Mouse (Mus musculus): ENCODE results near the gene Spred1.

The Spred1 gene

GRCm38 (mm10) chr2:117176937-117177336, 55.8 kb downstream of the Spred1 start:
- DNase-seq (ENCODE audit: extremely low read depth, low read depth, low spot score) = no peak

GRCm38 (mm10) chr2:117180250-117180885, 59.2 kb downstream of the Spred1 start:
- DNase-seq (ENCODE audit: extremely low read depth, low read depth, low spot score) = no peak

- no peak for DNase-seq (ENCODE audit: extremely low read depth, low read depth, low spot score)
Observed at GRCm38 (mm10) chr2:117185587-117185986, 64.4 kb downstream of the Spred1 start.

- no peak for DNase-seq (ENCODE audit: extremely low read depth, low read depth, low spot score)
Observed at GRCm38 (mm10) chr2:117190915-117191314, 69.7 kb downstream of the Spred1 start.

- no peak for DNase-seq (ENCODE audit: extremely low read depth, low read depth, low spot score)
Observed at GRCm38 (mm10) chr2:117194309-117194708, 73.1 kb downstream of the Spred1 start.

GRCm38 (mm10) chr2:117195151-117195550, 74.0 kb downstream of the Spred1 start:
- DNase-seq (ENCODE audit: extremely low read depth, low read depth, low spot score) = no peak

GRCm38 (mm10) chr2:117195578-117195977, 74.4 kb downstream of the Spred1 start:
- no peak for DNase-seq (ENCODE audit: extremely low read depth, low read depth, low spot score)

- DNase-seq (ENCODE audit: extremely low read depth, low read depth, low spot score) = no peak
Observed at GRCm38 (mm10) chr2:117200869-117201338, 79.7 kb downstream of the Spred1 start.

- DNase-seq (ENCODE audit: extremely low read depth, low read depth, low spot score) = no peak
Observed at GRCm38 (mm10) chr2:117203350-117203749, 82.2 kb downstream of the Spred1 start.

GRCm38 (mm10) chr2:117204534-117204933, 83.4 kb downstream of the Spred1 start:
- DNase-seq (ENCODE audit: extremely low read depth, low read depth, low spot score) = no peak

GRCm38 (mm10) chr2:117205066-117205465, 83.9 kb downstream of the Spred1 start:
- DNase-seq (ENCODE audit: extremely low read depth, low read depth, low spot score) = no peak

- DNase-seq (ENCODE audit: extremely low read depth, low read depth, low spot score) = no peak
Observed at GRCm38 (mm10) chr2:117210416-117211085, 89.4 kb downstream of the Spred1 start.

GRCm38 (mm10) chr2:117216152-117216551, 95.0 kb downstream of the Spred1 start:
- no peak for DNase-seq (ENCODE audit: extremely low read depth, low read depth, low spot score)

- no peak for DNase-seq (ENCODE audit: extremely low read depth, low read depth, low spot score)
Observed at GRCm38 (mm10) chr2:117217695-117218216, 96.6 kb downstream of the Spred1 start.

- no peak for DNase-seq (ENCODE audit: extremely low read depth, low read depth, low spot score)
Observed at GRCm38 (mm10) chr2:117219536-117219935, 98.4 kb downstream of the Spred1 start.

GRCm38 (mm10) chr2:117222651-117223050, 101.5 kb downstream of the Spred1 start:
- DNase-seq (ENCODE audit: extremely low read depth, low read depth, low spot score) = no peak

GRCm38 (mm10) chr2:117228601-117229125, 107.5 kb downstream of the Spred1 start:
- DNase-seq (ENCODE audit: extremely low read depth, low read depth, low spot score) = no peak

- no peak for DNase-seq (ENCODE audit: extremely low read depth, low read depth, low spot score)
Observed at GRCm38 (mm10) chr2:117230261-117230660, 109.1 kb downstream of the Spred1 start.

- no peak for DNase-seq (ENCODE audit: extremely low read depth, low read depth, low spot score)
Observed at GRCm38 (mm10) chr2:117231257-117231656, 110.1 kb downstream of the Spred1 start.
